Mouse (Mus musculus) liver, embryonic 11.5 days (tissue): Measurements from ENCODE around the gene Castor1. TPM values are rescaled to one million over a fixed set of nuclear protein-coding genes. Genes with fewer than 3 reads are reported as not detected.
A peak's percentile ranks its signal among the peaks of the same experiment; 100 is the strongest.

Experiments
- ATAC-seq: fragments of 200-750 bp; cut with Nextera tagmentation; replicated peaks from 2 replicates; pipeline ENCODE4 v1.8.0; 2017; ENCODE audit warnings: moderate number of reproducible peaks, mild to moderate bottlenecking, moderate TSS enrichment, moderate library complexity; ENCODE audit not compliant: low FRiP score
- DNase-seq: peaks from one replicate; pipeline ENCODE4 v3.0.0-alpha.2; 2017; ENCODE audit warnings: low spot score
- H3K27ac ChIP-seq: fragments of 300-500 bp; sonication (generic); 2 replicates; pipeline ENCODE4 v1.5.1; 2014; ENCODE audit warnings: mild to moderate bottlenecking, low read depth, low read length, control low read depth
- H3K27me3 ChIP-seq: fragments of 300-500 bp; sonication (generic); replicated peaks from 2 replicates; pipeline ENCODE4 v1.6.1; 2014; ENCODE audit warnings: low read length, mixed read lengths; ENCODE audit not compliant: control insufficient read depth, insufficient read depth
- H3K36me3 ChIP-seq: fragments of 300-500 bp; sonication (generic); 2 replicates; pipeline ENCODE4 v1.6.1; 2014; ENCODE audit warnings: mild to moderate bottlenecking, low read length, moderate library complexity, mixed read lengths; ENCODE audit not compliant: control insufficient read depth, insufficient read depth
- H3K4me1 ChIP-seq: fragments of 300-500 bp; sonication (generic); replicated peaks from 2 replicates; pipeline ENCODE4 v1.6.1; 2014; ENCODE audit warnings: low read length, mixed read lengths; ENCODE audit not compliant: control insufficient read depth, insufficient read depth
- H3K4me2 ChIP-seq: fragments of 300-500 bp; sonication (generic); 2 replicates; pipeline ENCODE4 v1.6.1; 2014; ENCODE audit warnings: mild to moderate bottlenecking, control low read depth, moderate library complexity
- H3K4me3 ChIP-seq: fragments of 300-500 bp; sonication (generic); 2 replicates; pipeline ENCODE4 v1.5.1; 2014; ENCODE audit warnings: low read depth, low read length, control low read depth
- H3K9ac ChIP-seq: fragments of 300-500 bp; sonication (generic); 2 replicates; pipeline ENCODE4 v1.6.1; 2014; ENCODE audit warnings: low read depth, low read length, control low read depth
- H3K9me3 ChIP-seq: fragments of 300-500 bp; sonication (generic); 2 replicates; pipeline ENCODE4 v1.6.1; 2016; ENCODE audit warnings: low read length, inconsistent platforms, mixed read lengths; ENCODE audit not compliant: control insufficient read depth
- WGBS: fragments of 180-500 bp; shearing (Covaris S2); extraction: QIAGEN DNeasy Blood & Tissue Kit; methylation state at CpG from one replicate; pipeline ENCODE4 v1.1.7; 2014; 5-methylcytosine and 5-hydroxymethylcytosine counted together
- polyA plus RNA-seq: library from polyadenylated mRNA; unstranded; fragments of >200 nt; fragmentation: Nextera tagmentation; extraction: Ambion mirVana; gene quantifications from 2 replicates; pipeline ENCODE4 v1.2.1, GENCODE M21; 2014

Castor1 gene
- polyA plus RNA-seq, 1 experiment from 2014 or later = 2.0 TPM

DNA sequence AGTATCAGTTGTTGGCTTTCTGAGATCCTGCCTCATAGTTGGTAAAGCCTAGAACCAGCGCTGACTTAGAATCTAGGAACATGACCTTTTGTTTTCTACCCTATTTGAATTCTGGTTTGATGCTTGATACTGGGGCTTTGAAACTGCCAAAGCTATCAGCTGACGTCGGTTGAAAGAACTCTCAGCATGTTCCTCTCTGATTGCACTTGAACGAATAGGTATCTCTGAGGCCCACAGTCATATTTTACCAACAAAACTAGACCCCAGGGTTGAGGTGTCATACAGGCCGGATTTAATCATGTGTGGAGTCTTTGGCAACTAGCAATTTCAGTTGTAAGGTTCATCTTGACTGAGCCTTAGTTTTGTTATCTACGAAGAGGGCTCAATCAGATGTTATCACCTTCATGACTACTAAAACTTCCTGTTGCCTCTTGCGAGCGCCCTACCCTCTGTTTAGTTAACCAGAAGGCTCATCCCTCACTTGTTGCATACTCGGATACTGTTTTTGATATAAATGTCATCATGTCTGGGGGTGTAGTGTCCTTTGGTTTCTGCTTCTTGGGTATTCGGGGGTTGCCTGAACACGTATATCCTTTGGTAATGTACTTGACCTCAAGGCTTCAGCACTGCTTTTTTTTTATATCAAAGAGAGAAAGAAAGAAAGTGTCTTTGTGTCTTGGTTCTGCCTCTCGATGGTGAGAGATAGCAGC is 14.9 kb upstream of the Castor1 start:
- Histone ChIP-seq H3K27ac (0 out of 2 replicates have a peak overlapping the region, but pooled peaks have one; percentile 1), H3K4me3 (no peak overlapping the region), H3K36me3 (no peaks in the 10 kb centered on the region), H3K9me3 (no peaks in the 10 kb centered on the region), H3K4me2 (no peak overlapping the region), H3K4me1 (peaks cover 7% of the 10 kb centered on the region), H3K9ac (no peak overlapping the region), H3K27me3 (no peaks in the 10 kb centered on the region)
- no peak for ATAC-seq
- 58% methylated on average over 12 of the region's 12 CpGs for WGBS
- no peak for DNase-seq

DNA sequence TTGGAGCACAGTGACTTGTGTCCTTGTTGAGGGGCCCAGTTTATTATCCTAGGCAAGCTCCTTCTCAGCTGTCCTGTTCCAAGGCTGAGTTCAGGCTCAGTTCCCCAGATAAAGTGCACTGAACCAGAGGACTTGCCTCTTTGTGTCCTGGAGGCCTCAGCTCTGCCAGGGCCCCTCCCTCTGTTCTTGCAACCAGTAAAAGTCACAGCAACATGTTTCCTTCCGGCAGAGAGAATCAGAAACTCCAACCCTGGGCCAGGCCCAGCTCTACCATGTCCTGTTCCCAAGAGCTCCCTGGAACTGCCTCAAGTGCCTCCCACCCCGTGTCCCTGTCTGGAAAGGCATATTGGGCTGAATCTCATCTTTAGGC is 14.3 kb upstream of the Castor1 start:
- no peak overlapping the region for H3K9ac ChIP-seq
- no peaks in the 10 kb centered on the region for H3K27me3 ChIP-seq
- no peak overlapping the region for H3K27ac ChIP-seq
- peaks cover 7% of the 10 kb centered on the region for H3K4me1 ChIP-seq
- WGBS = 54% methylated on average over 2 of the region's 2 CpGs
- DNase-seq (no peak), ATAC-seq (no peak)
- H3K36me3 ChIP-seq = no peaks in the 10 kb centered on the region
- H3K4me2 ChIP-seq = no peak overlapping the region
- no peak overlapping the region for H3K4me3 ChIP-seq
- no peaks in the 10 kb centered on the region for H3K9me3 ChIP-seq

- Histone ChIP-seq H3K27me3 (no peaks in the 10 kb centered on the region), H3K36me3 (no peaks in the 10 kb centered on the region), H3K9ac (no peak overlapping the region), H3K4me1 (peaks cover 7% of the 10 kb centered on the region), H3K9me3 (no peaks in the 10 kb centered on the region), H3K27ac (no peak overlapping the region), H3K4me2 (no peak overlapping the region), H3K4me3 (no peak overlapping the region)
- WGBS = 82% methylated on average over 5 of the region's 5 CpGs
- DNase-seq = no peak
- no peak for ATAC-seq
These were observed 12.8 kb upstream of the Castor1 start for GRCm38 (mm10) chr11:4205097-4205655.

GRCm38 (mm10) chr11:4205951-4206350 is 12.1 kb upstream of the Castor1 start:
- Histone ChIP-seq H3K4me3 (no peak overlapping the region), H3K27ac (no peak overlapping the region), H3K9me3 (no peaks in the 10 kb centered on the region), H3K4me1 (peaks cover 7% of the 10 kb centered on the region), H3K36me3 (no peaks in the 10 kb centered on the region), H3K9ac (no peak overlapping the region), H3K4me2 (no peak overlapping the region), H3K27me3 (no peaks in the 10 kb centered on the region)
- no peak for DNase-seq
- WGBS = 87% methylated on average over 7 of the region's 7 CpGs
- ATAC-seq = no peak

GRCm38 (mm10) chr11:4206563-4206962 is 11.5 kb upstream of the Castor1 start:
- Histone ChIP-seq H3K9ac (no peak overlapping the region), H3K4me3 (no peak overlapping the region), H3K4me2 (no peak overlapping the region), H3K36me3 (no peaks in the 10 kb centered on the region), H3K27ac (no peak overlapping the region), H3K27me3 (no peaks in the 10 kb centered on the region), H3K4me1 (peaks cover 7% of the 10 kb centered on the region), H3K9me3 (no peaks in the 10 kb centered on the region)
- 45% methylated on average over 6 of the region's 6 CpGs for WGBS
- ATAC-seq (no peak), DNase-seq (no peak)

- Histone ChIP-seq H3K4me2 (no peak overlapping the region), H3K27me3 (no peaks in the 10 kb centered on the region), H3K4me1 (peaks cover 7% of the 10 kb centered on the region), H3K9me3 (no peaks in the 10 kb centered on the region), H3K9ac (no peak overlapping the region), H3K27ac (no peak overlapping the region), H3K36me3 (no peaks in the 10 kb centered on the region), H3K4me3 (no peak overlapping the region)
- WGBS = 92% methylated on average over 9 of the region's 9 CpGs
- no peak for ATAC-seq
- DNase-seq = no peak
These were observed 10.4 kb upstream of the Castor1 start for GRCm38 (mm10) chr11:4207655-4208054.

GRCm38 (mm10) chr11:4209556-4209955 is 8.5 kb upstream of the Castor1 start:
- 72% methylated on average over 5 of the region's 5 CpGs for WGBS
- no peaks in the 10 kb centered on the region for H3K27me3 ChIP-seq
- H3K4me2 ChIP-seq = no peak overlapping the region
- H3K9ac ChIP-seq = no peak overlapping the region
- no peaks in the 10 kb centered on the region for H3K4me1 ChIP-seq
- no peak overlapping the region for H3K4me3 ChIP-seq
- DNase-seq (no peak), ATAC-seq (no peak)
- no peaks in the 10 kb centered on the region for H3K9me3 ChIP-seq
- H3K27ac ChIP-seq = no peak overlapping the region
- H3K36me3 ChIP-seq = no peaks in the 10 kb centered on the region; the same call in 1 of the 2 replicates

DNA sequence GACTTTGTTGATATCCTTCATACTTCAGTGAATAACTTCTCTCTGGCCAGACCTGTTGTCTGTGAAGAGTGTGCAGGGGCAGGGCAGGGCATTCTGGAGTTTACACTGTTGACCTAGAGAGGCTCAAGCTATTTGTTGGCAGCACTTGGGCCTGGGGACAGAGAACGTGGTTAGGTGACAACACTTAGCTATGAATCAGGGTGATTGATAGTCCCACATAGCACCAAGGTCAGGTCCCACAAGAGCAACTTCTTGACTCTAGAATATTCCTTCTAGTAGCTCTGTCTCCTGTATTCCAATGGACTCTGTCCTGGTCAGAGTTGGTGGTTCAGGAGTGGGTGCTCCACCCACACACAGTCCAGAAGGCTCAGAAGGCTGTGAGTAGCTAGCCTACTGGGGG is 7.2 kb upstream of the Castor1 start:
- H3K4me2 ChIP-seq = no peak overlapping the region
- 57% methylated on average over 1 of the region's 1 CpGs for WGBS
- H3K4me3 ChIP-seq = no peak overlapping the region
- H3K27me3 ChIP-seq = no peaks in the 10 kb centered on the region
- DNase-seq (no peak), ATAC-seq (no peak)
- no peak overlapping the region for H3K9ac ChIP-seq
- no peaks in the 10 kb centered on the region for H3K4me1 ChIP-seq
- peaks cover 2% of the 10 kb centered on the region; the same call in 1 of the 2 replicates for H3K36me3 ChIP-seq
- H3K27ac ChIP-seq = no peak overlapping the region
- no peaks in the 10 kb centered on the region for H3K9me3 ChIP-seq

DNA sequence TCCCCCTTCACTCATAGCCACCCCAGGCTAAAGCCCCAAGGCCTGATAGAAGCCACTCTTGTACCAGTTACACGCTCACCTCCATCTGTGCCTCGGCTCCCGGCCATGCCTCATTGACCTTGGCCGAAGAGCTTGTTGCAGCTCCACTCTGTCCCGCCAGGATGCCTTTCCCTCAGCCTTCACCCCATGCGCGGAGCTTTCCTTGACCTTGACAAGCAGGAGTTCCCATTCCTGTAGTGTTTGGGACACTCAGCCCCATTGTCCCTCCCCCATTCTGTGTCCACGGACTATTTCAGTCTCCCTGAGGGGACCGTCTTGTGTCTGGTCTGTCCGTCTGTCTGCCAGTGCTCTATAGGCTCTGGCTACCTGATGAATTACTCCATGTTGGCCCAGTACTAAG is 4.9 kb upstream of the Castor1 start:
- 92% methylated on average over 10 of the region's 10 CpGs for WGBS
- Histone ChIP-seq H3K27ac (no peak overlapping the region), H3K9me3 (no peaks in the 10 kb centered on the region), H3K4me1 (peaks cover 2% of the 10 kb centered on the region; the same call in 1 of the 2 replicates), H3K4me2 (no peak overlapping the region), H3K4me3 (no peak overlapping the region), H3K27me3 (no peaks in the 10 kb centered on the region), H3K36me3 (peaks cover 2% of the 10 kb centered on the region; the same call in 1 of the 2 replicates), H3K9ac (no peak overlapping the region)
- DNase-seq = no peak
- no peak for ATAC-seq
